Mouse (Mus musculus): ENCODE measurements around the gene Vmn2r45.
"Not testable (repeated sequence)": the region's sequence is repeated elsewhere in the genome, so short reads cannot be mapped to it uniquely, and the experiment has no call there.

Gene Vmn2r45

DNA sequence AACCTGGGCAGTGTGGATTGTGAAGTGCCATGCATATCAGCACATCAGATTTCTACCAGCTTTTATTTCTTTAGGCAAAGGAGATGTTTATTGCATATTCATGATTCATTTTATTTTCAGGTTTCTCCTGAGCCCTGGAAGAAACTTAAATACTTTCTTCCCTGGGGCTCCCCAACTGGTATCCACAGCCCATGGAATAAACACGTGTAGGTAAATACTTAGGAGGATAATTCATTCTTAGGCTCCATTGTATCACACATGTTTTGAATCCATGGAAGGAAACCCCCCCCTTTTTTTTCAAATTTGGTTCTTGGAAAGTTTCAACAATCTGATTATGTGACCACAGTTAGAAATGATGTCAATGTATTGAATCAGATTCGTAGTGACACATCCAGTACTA lies at the start of gene Vmn2r45:
Gene Vmn2r45 (minus strand): TSS at position 101 of the 400 bp plus-strand sequence.
- DNase-seq (ENCODE audit: low spot score) = not testable (repeated sequence)
